Mouse (Mus musculus): ENCODE measurements around the gene Lrpap1. TPM values are rescaled to one million over a fixed set of nuclear protein-coding genes. Genes with fewer than 3 reads are reported as not detected.

The Lrpap1 gene
- polyA plus RNA-seq, 1 experiment from 2014 or later, result 115 TPM

DNA sequence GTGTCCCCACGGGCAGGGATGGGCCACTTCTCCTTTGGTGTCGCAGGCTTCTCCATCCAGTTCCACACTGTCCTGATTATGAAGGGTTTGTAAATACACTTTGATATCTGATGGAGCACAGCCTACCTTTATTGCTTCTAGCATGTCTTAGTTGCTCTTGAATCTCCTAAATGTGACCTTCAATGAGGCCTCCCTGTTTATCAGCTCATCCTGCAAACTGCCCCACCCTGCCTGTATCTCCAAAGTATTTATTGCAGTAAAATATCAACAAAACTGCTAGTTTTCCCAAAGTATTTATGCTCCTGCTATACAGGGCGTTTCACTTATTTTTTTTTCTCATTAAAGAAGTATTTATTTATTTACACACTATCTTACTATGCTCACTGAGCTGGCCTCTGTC, 10.4 kb upstream of the Lrpap1 start:
- ATAC-seq (ENCODE audit: low FRiP score), result no peak

DNA sequence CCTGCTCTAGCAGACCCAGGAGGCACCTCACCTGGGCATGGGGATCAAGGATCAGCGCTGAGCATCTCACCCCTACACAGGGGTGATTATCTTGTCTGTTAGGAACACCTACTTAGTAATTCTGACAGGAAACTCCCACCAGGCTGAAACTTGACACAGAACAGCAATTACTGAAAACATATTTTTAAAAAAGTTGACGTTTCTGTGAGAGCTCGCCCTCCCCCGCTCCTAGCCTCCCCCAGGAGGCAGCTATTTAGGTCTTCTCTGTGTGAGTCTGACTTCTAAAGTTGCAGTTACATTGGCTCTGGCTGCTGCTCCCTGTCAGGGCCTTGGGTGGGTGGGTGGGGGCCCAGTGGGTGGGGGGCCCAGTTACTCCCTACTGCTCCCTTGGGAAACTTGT, 6.9 kb upstream of the Lrpap1 start:
- Histone ChIP-seq H3K9me3 (replicated peaks) (no peaks in the 10 kb centered on the region), H3K4me2 (replicated peaks) (no peak overlapping the region), H3K9ac (no peak overlapping the region), H3K4me3 (no peak overlapping the region), H3K36me3 (no peaks in the 10 kb centered on the region), H3K4me1 (no peaks in the 10 kb centered on the region), H3K27me3 (no peaks in the 10 kb centered on the region), H3K27ac (no peak overlapping the region)
- ATAC-seq (ENCODE audit: low FRiP score), result no peak
- WGBS, result 63% methylated on average over 4 of the region's 4 CpGs

More for the DNA sequence above, 10.4 kb upstream of the Lrpap1 start:
- H3K27me3 ChIP-seq, result no peaks in the 10 kb centered on the region
- no peaks in the 10 kb centered on the region for H3K9me3 ChIP-seq (replicated peaks)
- no peak overlapping the region for H3K9ac ChIP-seq
- H3K4me1 ChIP-seq, result no peaks in the 10 kb centered on the region
- H3K4me2 ChIP-seq (replicated peaks), result no peak overlapping the region
- 73% methylated on average over 3 of the region's 3 CpGs for WGBS
- H3K27ac ChIP-seq, result no peak overlapping the region
- no peaks in the 10 kb centered on the region for H3K36me3 ChIP-seq
- H3K4me3 ChIP-seq, result no peak overlapping the region

DNA sequence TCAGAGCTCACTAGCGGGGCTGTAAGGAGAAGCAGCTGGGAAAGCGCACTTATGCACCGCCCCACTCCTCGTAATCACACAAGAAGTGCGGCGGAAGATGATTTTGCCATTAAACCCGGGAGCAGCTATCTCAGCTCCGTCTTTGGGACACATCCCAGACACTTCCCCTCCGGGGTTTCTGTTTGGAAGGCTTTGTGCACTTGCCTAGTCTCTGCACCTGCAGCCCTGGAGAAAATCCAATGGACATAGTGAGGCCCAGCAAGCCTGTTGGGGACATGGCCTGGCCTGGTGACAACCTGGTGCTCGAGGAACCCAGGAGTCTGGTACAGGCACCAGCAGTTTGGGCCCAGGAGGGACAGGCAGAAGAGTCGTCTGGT, 344 bp upstream of the Lrpap1 start:
- Histone ChIP-seq H3K27me3 (no peaks in the 10 kb centered on the region), H3K4me1 (peaks cover 24% of the 10 kb centered on the region), H3K4me2 (replicated peaks) (peak overlapping the region; percentile 74), H3K9me3 (replicated peaks) (no peaks in the 10 kb centered on the region), H3K4me3 (peak overlapping the region; percentile 61), H3K9ac (peak overlapping the region; percentile 57), H3K27ac (peak overlapping the region; percentile 67), H3K36me3 (peaks cover 18% of the 10 kb centered on the region)
- 9% methylated on average over 11 of the region's 11 CpGs for WGBS
- no peak for ATAC-seq (ENCODE audit: low FRiP score)

DNA sequence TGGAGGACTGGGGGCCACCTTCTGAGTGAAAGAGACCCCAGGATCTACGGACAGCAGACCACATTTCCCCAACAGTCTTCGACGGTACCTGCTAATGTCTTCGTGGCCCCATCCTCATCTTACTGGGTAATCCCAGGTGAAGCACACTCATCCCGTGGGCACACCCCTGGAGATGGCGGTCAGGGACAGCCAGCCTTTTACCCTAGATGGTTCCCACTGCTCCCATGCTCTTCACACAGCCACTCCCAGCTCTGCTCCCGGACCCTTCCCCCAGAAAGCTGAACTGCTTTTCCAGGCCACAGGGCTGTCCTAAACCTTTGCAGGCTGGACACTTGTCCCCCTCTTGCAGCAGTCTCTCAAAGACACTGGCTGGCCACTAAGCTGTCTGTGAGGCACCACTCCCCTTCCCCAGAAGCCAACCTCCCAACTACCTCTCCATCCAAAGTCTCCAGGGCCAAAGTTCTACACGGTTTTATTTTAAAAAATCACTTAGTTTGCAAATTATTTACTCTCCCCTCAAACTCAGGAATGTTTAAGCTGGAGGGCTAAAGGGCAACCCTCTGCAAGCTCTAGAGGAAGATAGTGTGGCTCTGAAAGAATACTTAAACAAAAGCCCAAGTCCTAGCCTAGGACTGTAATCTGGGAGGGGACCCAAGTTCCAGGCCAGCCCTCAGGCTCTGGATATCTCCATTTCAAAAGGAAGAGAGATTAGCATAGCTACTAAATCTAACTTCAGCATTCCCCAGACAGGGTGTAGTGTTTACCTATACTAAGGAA, 1.2 kb downstream of the Lrpap1 start:
- Histone ChIP-seq H3K4me2 (replicated peaks) (peak overlapping the region; percentile 74), H3K4me3 (peak overlapping the region; percentile 61), H3K27ac (no peak overlapping the region), H3K9ac (peak overlapping the region; percentile 82; the same call in 1 of the 2 replicates), H3K27me3 (no peaks in the 10 kb centered on the region), H3K4me1 (peaks cover 24% of the 10 kb centered on the region), H3K9me3 (replicated peaks) (no peaks in the 10 kb centered on the region), H3K36me3 (peaks cover 33% of the 10 kb centered on the region)
- ATAC-seq (ENCODE audit: low FRiP score), result no peak
- 68% methylated on average over 8 of the region's 8 CpGs for WGBS

DNA sequence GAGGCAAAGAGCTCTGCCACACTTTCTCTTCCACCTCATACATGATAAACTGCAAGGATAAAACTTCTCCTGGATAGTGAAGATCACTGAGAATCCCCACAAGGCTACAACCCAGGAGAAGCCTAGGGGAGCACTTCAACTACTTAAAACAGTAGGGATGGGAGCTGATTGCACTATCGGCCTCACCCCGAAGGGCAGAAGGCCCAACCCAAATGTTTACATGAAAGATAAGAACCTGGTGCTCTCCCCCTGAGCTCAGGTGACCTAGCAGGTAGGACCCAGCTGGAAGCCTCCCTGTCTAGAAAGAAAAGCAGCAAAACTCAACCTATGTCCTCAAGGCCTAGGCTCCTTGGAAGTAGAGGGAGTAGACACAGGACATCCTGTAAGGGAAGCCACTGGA, 2.0 kb downstream of the Lrpap1 start:
- Histone ChIP-seq H3K36me3 (peaks cover 41% of the 10 kb centered on the region), H3K9me3 (replicated peaks) (no peaks in the 10 kb centered on the region), H3K4me2 (replicated peaks) (peak overlapping the region; percentile 74), H3K27ac (no peak overlapping the region), H3K4me3 (0 out of 2 replicates have a peak overlapping the region, but pooled peaks have one; percentile 61), H3K27me3 (no peaks in the 10 kb centered on the region), H3K9ac (no peak overlapping the region), H3K4me1 (peaks cover 24% of the 10 kb centered on the region)
- no peak for ATAC-seq (ENCODE audit: low FRiP score)
- 91% methylated on average over 2 of the region's 2 CpGs for WGBS

DNA sequence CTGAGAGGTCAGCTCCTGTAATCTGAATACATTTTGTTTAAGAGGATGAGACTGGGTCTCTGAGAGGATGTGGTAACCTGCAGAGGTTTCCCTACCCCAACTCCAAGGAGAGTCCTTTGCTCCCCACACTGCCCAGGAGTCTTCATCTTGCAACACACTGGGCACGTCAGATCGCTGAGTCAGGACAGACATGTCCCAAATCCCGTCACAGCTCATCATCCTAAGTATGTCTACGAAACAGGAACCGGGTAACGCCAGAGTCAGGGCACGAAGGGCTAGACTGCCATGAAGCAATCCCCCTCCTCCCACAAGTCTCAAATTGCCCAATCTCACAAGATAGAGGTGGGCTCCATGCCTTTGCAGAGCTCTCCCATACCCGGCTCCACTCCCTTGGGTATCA, 2.5 kb downstream of the Lrpap1 start:
- WGBS, result 88% methylated on average over 8 of the region's 8 CpGs
- peaks cover 24% of the 10 kb centered on the region for H3K4me1 ChIP-seq
- H3K4me3 ChIP-seq, result no peak overlapping the region
- H3K4me2 ChIP-seq (replicated peaks), result no peak overlapping the region
- H3K27me3 ChIP-seq, result no peaks in the 10 kb centered on the region
- no peak overlapping the region for H3K27ac ChIP-seq
- peaks cover 46% of the 10 kb centered on the region for H3K36me3 ChIP-seq
- no peak for ATAC-seq (ENCODE audit: low FRiP score)
- no peaks in the 10 kb centered on the region for H3K9me3 ChIP-seq (replicated peaks)
- H3K9ac ChIP-seq, result no peak overlapping the region

DNA sequence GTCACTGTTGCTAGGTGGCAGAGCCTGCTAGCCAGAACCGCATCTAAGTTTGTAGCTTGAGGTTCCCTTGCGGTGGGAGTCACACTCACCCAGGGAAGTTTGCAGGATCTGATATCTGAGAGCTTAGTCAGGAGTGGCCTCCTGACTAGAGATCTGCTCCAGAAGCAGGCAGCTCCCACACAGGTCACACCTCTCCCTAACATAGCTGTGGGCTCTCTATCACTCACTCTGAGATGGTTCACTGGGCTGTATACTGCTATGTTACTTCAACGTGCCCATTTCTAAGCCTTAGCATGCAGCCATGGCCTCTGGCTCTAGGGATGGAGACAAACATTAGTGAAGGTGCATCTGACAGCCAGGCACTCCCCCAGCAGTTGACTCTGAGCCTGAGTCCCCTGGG, 13.9 kb downstream of the Lrpap1 start:
- Histone ChIP-seq H3K4me2 (replicated peaks) (no peak overlapping the region), H3K27me3 (no peaks in the 10 kb centered on the region), H3K9ac (no peak overlapping the region), H3K27ac (no peak overlapping the region), H3K4me1 (no peaks in the 10 kb centered on the region), H3K4me3 (no peak overlapping the region), H3K9me3 (replicated peaks) (no peaks in the 10 kb centered on the region), H3K36me3 (peaks cover 51% of the 10 kb centered on the region)
- 92% methylated on average over 3 of the region's 3 CpGs for WGBS
- no peak for ATAC-seq (ENCODE audit: low FRiP score)

DNA sequence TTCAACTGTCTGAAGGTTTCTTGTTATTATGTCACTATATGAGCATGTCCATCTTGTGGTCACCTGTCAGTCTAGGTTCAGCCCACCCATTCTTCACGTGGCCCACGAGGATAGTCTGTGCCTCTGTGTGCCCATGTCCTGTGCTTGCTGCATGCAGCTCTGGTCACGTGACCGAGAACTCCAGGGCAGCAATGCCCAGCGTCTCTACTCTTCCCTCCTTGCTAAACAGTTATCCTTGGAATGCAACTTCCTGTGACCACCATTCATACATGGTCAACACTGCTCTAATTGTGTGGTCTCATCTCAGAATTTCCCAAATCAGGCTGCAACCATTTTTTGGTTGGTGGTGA, 16.0 kb downstream of the Lrpap1 start:
- Histone ChIP-seq H3K4me3 (no peak overlapping the region), H3K9me3 (replicated peaks) (no peaks in the 10 kb centered on the region), H3K9ac (no peak overlapping the region), H3K27me3 (no peaks in the 10 kb centered on the region; the same call in 1 of the 2 replicates), H3K4me1 (no peaks in the 10 kb centered on the region), H3K36me3 (peaks cover 30% of the 10 kb centered on the region), H3K4me2 (replicated peaks) (no peak overlapping the region), H3K27ac (no peak overlapping the region)
- WGBS, result 84% methylated on average over 5 of the region's 5 CpGs
- no peak for ATAC-seq (ENCODE audit: low FRiP score)

DNA sequence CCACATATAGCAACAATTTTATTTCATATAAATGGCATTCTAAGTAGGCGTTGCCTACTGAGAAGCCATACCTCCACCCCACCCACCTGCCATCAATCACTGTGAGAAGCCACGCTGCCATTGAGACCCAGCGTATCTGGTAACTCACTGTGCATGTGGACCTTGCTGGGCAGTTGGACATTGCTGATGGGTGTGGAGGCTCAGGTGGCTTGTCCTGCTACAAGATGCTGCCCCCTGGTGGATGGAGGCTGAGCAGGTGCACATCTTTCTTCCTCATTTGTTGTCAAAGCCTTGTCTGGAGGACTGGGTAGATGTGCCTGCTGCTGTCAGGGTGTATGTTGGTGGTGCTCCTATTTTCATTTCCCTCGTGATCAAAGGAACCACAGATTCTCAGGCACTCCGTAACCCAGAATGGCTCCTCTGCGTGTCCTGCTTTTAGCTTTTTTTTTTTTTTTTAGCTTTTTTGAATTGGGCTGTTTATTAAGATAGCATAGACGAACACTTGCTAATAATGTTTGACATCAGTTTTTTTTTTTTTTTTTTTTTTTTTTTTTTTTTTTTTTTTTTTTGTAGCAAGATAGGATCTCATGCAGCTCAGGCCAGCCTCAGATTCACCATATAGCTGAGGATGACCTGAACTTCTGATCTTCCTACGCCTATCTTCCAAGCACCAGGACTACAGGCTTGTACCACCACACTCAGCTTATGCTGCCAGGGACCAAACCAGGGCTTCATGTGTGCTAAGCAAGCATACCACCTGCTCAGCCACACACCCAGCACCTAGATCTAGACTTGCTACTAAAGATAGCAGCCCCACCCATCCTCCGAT, 16.6 kb downstream of the Lrpap1 start:
- Histone ChIP-seq H3K27ac (no peak overlapping the region), H3K4me1 (no peaks in the 10 kb centered on the region), H3K9me3 (replicated peaks) (no peaks in the 10 kb centered on the region), H3K4me3 (no peak overlapping the region), H3K4me2 (replicated peaks) (no peak overlapping the region), H3K9ac (no peak overlapping the region), H3K27me3 (no peaks in the 10 kb centered on the region; the same call in 1 of the 2 replicates), H3K36me3 (peaks cover 26% of the 10 kb centered on the region)
- ATAC-seq (ENCODE audit: low FRiP score), result no peak
- 69% methylated on average over 9 of the region's 9 CpGs for WGBS

DNA sequence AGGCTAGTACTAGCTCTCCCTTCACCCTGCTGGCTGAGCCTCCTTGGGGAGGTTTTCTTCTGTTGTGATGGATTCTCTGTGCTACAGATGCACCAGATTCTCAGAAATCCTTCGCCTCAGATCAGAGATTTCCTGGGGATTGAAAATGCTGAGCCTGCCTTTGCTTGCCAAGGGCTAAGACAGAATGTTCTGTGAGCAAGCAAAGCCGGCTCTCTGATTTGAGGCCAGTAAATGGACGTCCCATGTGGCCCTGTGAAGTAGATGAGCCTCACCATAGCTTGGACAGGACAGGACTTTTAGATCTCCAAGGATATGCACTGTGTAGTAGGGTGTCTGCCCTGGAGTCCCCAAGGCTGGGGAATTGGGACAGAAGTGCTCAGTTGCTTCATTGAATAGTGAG, 20.7 kb downstream of the Lrpap1 start:
- no peak overlapping the region for H3K4me3 ChIP-seq
- peaks cover 5% of the 10 kb centered on the region; the same call in 1 of the 2 replicates for H3K4me1 ChIP-seq
- H3K36me3 ChIP-seq, result no peaks in the 10 kb centered on the region
- H3K9ac ChIP-seq, result no peak overlapping the region
- no peak for ATAC-seq (ENCODE audit: low FRiP score)
- H3K27me3 ChIP-seq, result peaks cover 6% of the 10 kb centered on the region
- no peak overlapping the region for H3K27ac ChIP-seq
- H3K9me3 ChIP-seq (replicated peaks), result no peaks in the 10 kb centered on the region
- 76% methylated on average over 3 of the region's 3 CpGs for WGBS
- no peak overlapping the region for H3K4me2 ChIP-seq (replicated peaks)

DNA sequence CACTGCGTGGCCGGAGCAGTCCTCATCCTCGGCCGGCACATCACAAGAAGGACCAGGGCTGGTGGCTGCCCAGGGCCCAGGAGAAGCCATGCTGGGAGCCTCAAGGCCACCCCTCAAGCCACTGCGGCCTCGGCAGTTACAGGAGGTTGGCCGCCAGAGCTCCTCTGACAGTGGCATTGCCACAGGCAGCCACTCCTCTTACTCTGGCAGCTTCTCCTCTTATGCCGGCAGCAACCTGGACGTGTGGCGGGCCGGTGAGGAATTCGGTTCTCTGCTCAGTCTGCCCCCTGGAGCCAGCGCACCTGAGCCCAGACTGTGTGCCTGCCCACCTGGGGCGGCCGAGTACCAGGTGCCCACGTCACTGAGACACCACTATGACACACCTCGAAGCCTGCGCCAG, 26.5 kb downstream of the Lrpap1 start:
- 27% methylated on average over 18 of the region's 18 CpGs for WGBS
- H3K9ac ChIP-seq, result no peak overlapping the region
- no peak for ATAC-seq (ENCODE audit: low FRiP score)

DNA sequence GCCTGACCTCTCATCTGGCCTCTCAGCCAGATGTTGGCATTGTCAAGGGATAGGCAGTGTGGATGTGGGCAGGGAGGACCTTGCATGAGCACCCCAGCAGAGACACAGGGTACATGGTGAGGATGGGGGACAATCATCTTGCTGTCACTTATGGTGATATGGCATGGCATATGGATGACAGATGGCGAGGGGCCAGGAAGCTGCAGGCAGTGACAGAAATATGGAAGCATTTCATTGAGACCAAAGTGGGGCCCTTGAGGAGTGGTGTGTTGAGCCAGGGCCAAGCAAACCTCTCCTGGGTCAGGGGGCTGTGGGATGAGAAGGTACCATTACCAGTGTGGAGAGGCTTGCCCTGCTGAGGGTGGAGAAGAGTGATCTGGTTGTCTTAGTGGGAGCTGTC, 29.2 kb downstream of the Lrpap1 start:
- no peaks in the 10 kb centered on the region for H3K9me3 ChIP-seq (replicated peaks)
- H3K4me1 ChIP-seq, result peaks cover 15% of the 10 kb centered on the region
- H3K36me3 ChIP-seq, result no peaks in the 10 kb centered on the region
- no peak for ATAC-seq (ENCODE audit: low FRiP score)
- H3K4me3 ChIP-seq, result no peak overlapping the region
- H3K27me3 ChIP-seq, result peaks cover 23% of the 10 kb centered on the region
- H3K27ac ChIP-seq, result no peak overlapping the region
- H3K4me2 ChIP-seq (replicated peaks), result no peak overlapping the region
- 92% methylated on average over 1 of the region's 1 CpGs for WGBS
- H3K9ac ChIP-seq, result no peak overlapping the region

More for the DNA sequence above, 26.5 kb downstream of the Lrpap1 start:
- 0 out of 2 replicates have a peak overlapping the region, but pooled peaks have one; percentile 15 for H3K4me2 ChIP-seq (replicated peaks)
- H3K4me1 ChIP-seq, result peaks cover 15% of the 10 kb centered on the region; the same call in 1 of the 2 replicates
- H3K9me3 ChIP-seq (replicated peaks), result no peaks in the 10 kb centered on the region
- H3K27me3 ChIP-seq, result peaks cover 23% of the 10 kb centered on the region
- H3K36me3 ChIP-seq, result no peaks in the 10 kb centered on the region
- no peak overlapping the region for H3K27ac ChIP-seq
- no peak overlapping the region for H3K4me3 ChIP-seq

Measured in hindbrain, embryonic 12.5 days (tissue).